Comparison of ENCODE assay signal across 8 mouse cellular contexts in the genomic region with DNA sequence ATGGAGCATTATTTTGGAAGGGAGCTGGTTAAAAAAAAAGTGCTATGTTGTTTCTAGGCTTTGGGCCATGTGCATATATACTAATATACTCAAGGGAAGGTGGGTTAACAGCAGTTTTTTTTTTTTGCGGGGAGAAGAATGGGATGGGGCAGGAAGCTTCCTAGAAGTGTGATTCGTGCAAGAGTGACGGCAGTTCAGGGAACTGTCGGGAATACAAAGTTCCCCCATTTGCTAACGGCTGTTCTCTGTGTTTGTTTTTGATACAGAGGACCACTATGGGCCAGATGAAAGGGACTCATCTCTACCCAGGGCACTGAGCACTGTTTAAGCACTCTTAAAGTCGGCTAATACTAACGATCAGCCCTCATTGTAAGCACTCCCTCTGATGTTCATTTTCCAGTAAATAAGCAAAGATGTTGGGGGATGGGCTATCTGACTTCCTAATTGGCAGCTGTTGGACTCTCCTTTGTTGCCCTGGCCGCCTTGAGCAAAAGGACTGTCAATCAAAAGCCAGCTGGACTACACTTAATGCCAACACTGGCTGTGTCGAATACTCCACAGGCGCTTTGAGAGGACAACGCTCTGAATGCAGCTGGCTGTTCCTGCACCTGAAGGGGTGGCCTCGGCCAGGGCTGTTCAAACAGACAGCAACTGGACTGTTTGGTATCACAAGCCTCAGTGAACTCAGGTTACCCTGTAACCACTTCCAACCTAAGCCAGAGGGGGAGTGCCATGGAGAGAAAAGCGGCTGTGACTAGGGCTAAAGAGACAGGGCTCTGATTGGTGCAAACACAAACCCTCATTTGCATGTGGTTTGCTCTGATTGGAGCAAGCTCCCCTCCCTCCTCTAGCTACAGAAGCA. TPM values are rescaled to one million over a fixed set of nuclear protein-coding genes. Genes with fewer than 3 reads are reported as not detected.
A peak's percentile ranks its signal among the peaks of the same experiment; 100 is the strongest.
DNase-seq lines count a peak whose midpoint lies in the region; ATAC-seq lines count a peak whose summit lies in the region.

No protein-coding gene starts in this region.

- ATAC-seq in hindbrain, embryonic 16.5 days, result peak; percentile 94

- peak overlapping the region; percentile 67 for H3K27ac ChIP-seq in hindbrain, embryonic 16.5 days (ENCODE audit: low read depth, low read length)

- H3K36me3 ChIP-seq in hindbrain, embryonic 16.5 days (ENCODE audit: control insufficient read depth, insufficient read depth, low read length), result no peaks in the 10 kb centered on the region

- H3K9ac ChIP-seq in hindbrain, embryonic 16.5 days (ENCODE audit: low read depth, low read length), result no peak overlapping the region; the same call in 1 of the 2 replicates

- no peaks in the 10 kb centered on the region for H3K27me3 ChIP-seq in hindbrain, embryonic 16.5 days (replicated peaks; ENCODE audit: control insufficient read depth, insufficient read depth, low read length)

- peak overlapping the region; percentile 16 for H3K4me2 ChIP-seq in hindbrain, embryonic 16.5 days (ENCODE audit: low read length)

- H3K4me1 ChIP-seq in hindbrain, embryonic 16.5 days (ENCODE audit: control insufficient read depth, insufficient read depth, low read depth, low read length), result peaks cover 14% of the 10 kb centered on the region

- WGBS in hindbrain, embryonic 16.5 days, result 5% methylated on average over 13 of the region's 13 CpGs

- H3K4me3 ChIP-seq in hindbrain, embryonic 16.5 days (ENCODE audit: low read length), result no peak overlapping the region

- DNase-seq in MN1 (ENCODE audit: low spot score), result peak; percentile 92
- peak; percentile 83 for DNase-seq in embryo, embryonic 10 days (ENCODE audit: low spot score)
- DNase-seq in gastrocnemius, postnatal 10 days, result peak; percentile 44
- DNase-seq in left cerebral cortex, adult 18-20 months (ENCODE audit: low spot score in 2 of 2), result peak; percentile 38 to 45
- peak; percentile 71 for DNase-seq in lung, postnatal 25 days (ENCODE audit: low spot score)
- DNase-seq in retina, postnatal 7 days (ENCODE audit: low read depth, low spot score), result peak; percentile 67
- no peak for DNase-seq in spleen, adult 18-20 months

- no peaks in the 10 kb centered on the region for H3K9me3 ChIP-seq in hindbrain, embryonic 16.5 days (ENCODE audit: control insufficient read depth, low read length)

RNA-seq across cellular contexts. Expression of gene Mcur1, which starts 28.9 kb away (rescaled TPM):
- 10 to 100 TPM; 22.0 to 22.6 TPM for total RNA-seq in gastrocnemius, postnatal 10 days (2021)
- 6.2 and 8.0 TPM in 2 replicates for polyA plus RNA-seq in hindbrain, embryonic 16.5 days (2015; fragmentation: Nextera tagmentation; extraction: Ambion mirVana)
- total RNA-seq in left cerebral cortex, adult 18-20 months (2021), result 10 to 100 TPM; 17.1 to 17.9 TPM

RNA-seq across cellular contexts. Expression of gene Ranbp9, which starts 50.0 kb away (rescaled TPM):
- 10 to 100 TPM; 38.1 to 43.4 TPM for total RNA-seq in gastrocnemius, postnatal 10 days (2021)
- polyA plus RNA-seq in hindbrain, embryonic 16.5 days (2015; fragmentation: Nextera tagmentation; extraction: Ambion mirVana), result 10.0 and 11.2 TPM in 2 replicates
- 100 to 1,000 TPM; 102 to 105 TPM for total RNA-seq in left cerebral cortex, adult 18-20 months (2021)

Comparison
In these comparisons a context has a peak if more than half of its experiments do, and no peak if none do; other contexts are left out.
1. DNase-seq: peak in MN1 (single experiment), embryo, embryonic 10 days (single experiment), gastrocnemius, postnatal 10 days (single experiment), left cerebral cortex, adult 18-20 months (2 of 2), lung, postnatal 25 days (single experiment) and retina, postnatal 7 days (single experiment); none in spleen, adult 18-20 months (0 of 2).